Mouse (Mus musculus): ENCODE measurements around the gene Ush1g. TPM values are rescaled to one million over a fixed set of nuclear protein-coding genes. Genes with fewer than 3 reads are reported as not detected.

Ush1g gene
- polyA plus RNA-seq, 1 experiment, result not detected

- Histone ChIP-seq H3K4me1 (ENCODE audit: control insufficient read depth, insufficient read depth, insufficient read length, low read length) (no peaks in the 10 kb centered on the region; the same call in 1 of the 2 replicates), H3K4me3 (ENCODE audit: insufficient read depth, low read depth, low read length) (no peak overlapping the region), H3K27ac (replicated peaks; ENCODE audit: low read depth, low read length) (no peak overlapping the region)
These were observed 47.7 kb downstream of the Ush1g start for GRCm38 (mm10) chr11:115274178-115274577.

GRCm38 (mm10) chr11:115273735-115274134 lies 48.1 kb downstream of the Ush1g start:
- no peak overlapping the region for H3K27ac ChIP-seq (replicated peaks; ENCODE audit: low read depth, low read length)
- H3K4me3 ChIP-seq (ENCODE audit: insufficient read depth, low read depth, low read length), result no peak overlapping the region
- no peaks in the 10 kb centered on the region; the same call in 1 of the 2 replicates for H3K4me1 ChIP-seq (ENCODE audit: control insufficient read depth, insufficient read depth, insufficient read length, low read length)

- no peaks in the 10 kb centered on the region; the same call in 1 of the 2 replicates for H3K4me1 ChIP-seq (ENCODE audit: control insufficient read depth, insufficient read depth, insufficient read length, low read length)
- H3K4me3 ChIP-seq (ENCODE audit: insufficient read depth, low read depth, low read length), result no peak overlapping the region
- no peak overlapping the region for H3K27ac ChIP-seq (replicated peaks; ENCODE audit: low read depth, low read length)
These were observed 48.8 kb downstream of the Ush1g start for GRCm38 (mm10) chr11:115272894-115273498.

DNA sequence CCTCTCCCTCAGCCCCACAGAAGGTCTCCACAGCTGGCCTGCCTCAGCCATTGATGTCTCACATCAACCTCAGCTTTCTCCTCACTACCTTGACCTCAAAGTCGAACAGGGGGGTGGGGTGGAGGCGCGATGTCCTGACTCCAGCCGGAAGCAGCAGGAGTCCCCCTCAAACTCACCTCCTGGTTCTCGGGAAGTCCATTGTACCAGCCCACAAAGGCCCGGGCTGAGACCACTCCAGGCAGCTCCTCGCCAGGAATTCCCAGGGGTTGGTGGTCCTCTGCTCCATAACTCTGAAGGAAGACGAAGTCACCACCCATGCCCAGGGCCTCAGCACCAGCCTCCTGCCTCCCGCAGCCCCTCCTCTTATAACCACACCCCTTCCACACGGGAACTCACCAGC lies 50.4 kb downstream of the Ush1g start:
- Histone ChIP-seq H3K4me1 (ENCODE audit: control insufficient read depth, insufficient read depth, insufficient read length, low read length) (no peaks in the 10 kb centered on the region), H3K4me3 (ENCODE audit: insufficient read depth, low read depth, low read length) (no peak overlapping the region), H3K27ac (replicated peaks; ENCODE audit: low read depth, low read length) (no peak overlapping the region)

DNA sequence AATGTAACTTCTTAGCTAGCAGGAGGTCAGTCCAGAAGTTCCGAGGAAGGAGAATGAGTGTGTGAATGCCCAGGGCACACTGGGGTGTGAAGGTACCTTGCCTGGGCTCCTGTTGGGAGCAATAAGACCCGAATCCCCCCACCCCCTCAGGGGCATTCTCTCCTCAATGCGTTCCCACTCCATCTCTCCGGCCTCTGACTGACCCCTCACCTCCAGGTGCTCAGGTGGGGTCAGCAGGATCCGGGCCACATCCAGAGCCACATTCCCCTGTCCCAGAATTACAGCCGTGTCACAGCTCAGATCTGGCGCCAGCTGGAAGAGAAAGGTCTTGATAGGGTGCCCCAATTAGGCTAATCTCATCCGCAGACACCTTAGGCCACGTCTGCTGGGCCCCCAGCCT lies 50.8 kb downstream of the Ush1g start:
- Histone ChIP-seq H3K27ac (replicated peaks; ENCODE audit: low read depth, low read length) (no peak overlapping the region), H3K4me3 (ENCODE audit: insufficient read depth, low read depth, low read length) (no peak overlapping the region)

DNA sequence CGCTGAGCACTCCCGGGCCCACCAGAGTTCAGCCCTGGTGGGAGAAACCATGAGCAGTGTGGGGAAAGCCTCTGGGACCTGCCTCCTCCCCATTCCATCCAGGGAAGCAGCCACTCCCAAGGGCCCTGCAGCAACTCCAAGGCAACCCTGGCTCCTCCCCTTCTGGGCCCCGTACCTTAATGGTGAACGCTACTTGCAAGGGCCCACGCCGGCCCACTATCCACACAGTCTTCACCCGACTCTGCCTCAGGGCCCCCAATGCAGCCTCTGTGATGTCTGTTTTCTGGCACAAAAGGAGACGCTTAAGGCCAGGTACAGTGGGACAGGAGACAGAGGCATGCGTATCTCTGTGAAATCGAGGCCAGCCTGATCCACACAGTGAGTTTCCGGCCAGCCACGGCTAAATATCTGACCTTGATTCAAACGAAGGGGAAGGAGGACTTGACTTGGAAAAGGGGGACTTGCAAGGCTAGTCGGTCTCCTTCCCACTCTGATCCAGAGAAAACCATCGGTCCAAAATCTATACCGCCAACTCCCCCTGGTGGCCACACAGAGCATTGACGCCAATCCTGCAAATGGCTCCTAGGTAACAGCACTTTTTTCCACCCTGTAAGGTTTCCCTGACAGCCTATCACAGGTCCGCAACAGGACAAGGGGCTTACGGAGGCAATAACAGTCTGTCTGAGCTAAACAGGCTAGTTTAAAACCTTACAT lies 51.5 kb downstream of the Ush1g start:
- no peak overlapping the region for H3K27ac ChIP-seq (replicated peaks; ENCODE audit: low read depth, low read length)
- H3K4me1 ChIP-seq (ENCODE audit: control insufficient read depth, insufficient read depth, insufficient read length, low read length), result no peaks in the 10 kb centered on the region
- no peak overlapping the region for H3K4me3 ChIP-seq (ENCODE audit: insufficient read depth, low read depth, low read length)

More for the DNA sequence above, 50.8 kb downstream of the Ush1g start:
- H3K4me1 ChIP-seq (ENCODE audit: control insufficient read depth, insufficient read depth, insufficient read length, low read length), result no peaks in the 10 kb centered on the region

DNA sequence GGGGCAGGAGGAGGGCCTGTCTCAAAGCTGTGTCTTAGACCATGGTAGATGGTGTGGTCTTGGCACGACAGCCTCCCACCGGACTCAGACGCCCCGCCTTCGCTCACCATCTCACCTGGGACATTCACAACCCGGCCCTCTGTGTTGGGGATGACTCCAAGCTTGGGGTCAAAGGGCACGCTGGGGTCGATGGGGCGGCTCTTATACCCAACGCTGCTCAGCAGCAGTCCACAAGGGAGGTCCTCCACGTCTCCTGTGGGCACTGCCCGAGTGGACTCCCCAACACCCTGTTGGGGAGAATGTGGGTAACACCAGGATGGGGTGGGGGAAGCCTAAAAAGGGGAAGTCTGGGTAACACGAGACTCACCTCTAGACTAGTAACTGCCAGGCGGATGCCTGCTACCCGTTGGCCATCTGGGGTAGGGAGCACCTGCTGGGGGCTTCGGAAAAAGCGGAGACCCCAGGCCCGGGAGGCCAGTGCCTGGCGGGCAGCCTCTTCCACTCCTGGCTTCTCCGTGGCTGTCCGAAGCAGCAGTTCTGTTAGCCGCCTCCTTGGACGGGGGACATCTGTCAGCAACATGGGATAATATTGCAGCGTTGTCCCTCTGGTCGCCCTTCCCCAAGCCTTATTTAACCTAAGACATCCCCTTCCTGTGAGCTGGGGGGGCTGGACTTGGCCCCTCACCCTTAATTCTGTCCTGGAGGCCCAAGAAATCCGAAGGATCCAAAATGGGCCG lies 52.3 kb downstream of the Ush1g start:
- no peak overlapping the region for H3K27ac ChIP-seq (replicated peaks; ENCODE audit: low read depth, low read length)
- no peaks in the 10 kb centered on the region for H3K4me1 ChIP-seq (ENCODE audit: control insufficient read depth, insufficient read depth, insufficient read length, low read length)
- H3K4me3 ChIP-seq (ENCODE audit: insufficient read depth, low read depth, low read length), result no peak overlapping the region

DNA sequence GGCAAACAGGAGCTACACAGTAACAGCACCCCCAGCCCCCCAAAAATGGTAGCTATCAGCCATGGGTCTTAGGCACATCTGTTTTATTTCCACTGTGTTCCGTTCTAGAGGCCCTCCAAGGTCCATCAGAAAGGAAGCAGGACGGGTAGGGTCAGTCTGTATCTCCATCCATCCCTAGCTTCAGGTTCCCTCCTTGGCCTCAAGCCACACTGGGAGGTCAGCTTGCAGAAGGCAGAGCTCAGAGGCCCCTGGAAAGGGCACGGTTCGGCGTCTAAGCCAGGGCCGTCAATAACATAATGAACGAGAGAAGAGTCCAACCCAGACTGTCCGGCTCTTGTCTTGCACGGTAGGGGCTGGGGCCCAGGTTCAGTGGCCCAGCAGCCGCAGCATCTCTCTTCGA lies 53.9 kb downstream of the Ush1g start:
- H3K4me1 ChIP-seq (ENCODE audit: control insufficient read depth, insufficient read depth, insufficient read length, low read length), result no peaks in the 10 kb centered on the region
- no peak overlapping the region for H3K4me3 ChIP-seq (ENCODE audit: insufficient read depth, low read depth, low read length)
- no peak overlapping the region for H3K27ac ChIP-seq (replicated peaks; ENCODE audit: low read depth, low read length)

GRCm38 (mm10) chr11:115267061-115267883 lies 54.6 kb downstream of the Ush1g start, which contains the start of gene Grin2c:
Gene Grin2c, minus strand, starts transcription at chr11:115267243.
- H3K4me1 ChIP-seq (ENCODE audit: control insufficient read depth, insufficient read depth, insufficient read length, low read length), result no peaks in the 10 kb centered on the region
- no peak within 1 kb of the TSS for H3K4me3 ChIP-seq (ENCODE audit: insufficient read depth, low read depth, low read length)
- H3K27ac ChIP-seq (replicated peaks; ENCODE audit: low read depth, low read length), result no peak within 1 kb of the TSS

DNA sequence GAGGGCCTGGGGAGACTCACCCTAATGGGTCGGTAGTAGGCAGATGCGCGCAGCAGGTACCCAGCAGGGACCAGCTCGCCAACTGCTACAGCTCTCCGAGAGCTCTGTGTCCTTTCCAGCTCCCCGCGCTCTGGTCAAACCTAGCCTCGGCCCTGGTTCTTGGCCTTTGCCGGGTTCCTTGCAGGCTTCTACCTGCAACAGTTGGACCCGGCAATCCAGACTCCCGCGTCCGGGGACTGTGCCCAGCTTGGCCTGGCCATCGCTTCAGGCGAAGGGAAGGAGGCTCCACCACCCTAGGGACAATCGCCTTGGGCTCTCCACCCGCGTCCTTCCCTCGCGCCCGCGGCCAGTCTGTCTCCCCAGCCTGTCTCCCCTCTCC lies 55.5 kb downstream of the Ush1g start:
- Histone ChIP-seq H3K4me3 (ENCODE audit: insufficient read depth, low read depth, low read length) (no peak overlapping the region), H3K27ac (replicated peaks; ENCODE audit: low read depth, low read length) (no peak overlapping the region), H3K4me1 (ENCODE audit: control insufficient read depth, insufficient read depth, insufficient read length, low read length) (no peaks in the 10 kb centered on the region)

GRCm38 (mm10) chr11:115265771-115266399 lies 56.0 kb downstream of the Ush1g start:
- Histone ChIP-seq H3K27ac (replicated peaks; ENCODE audit: low read depth, low read length) (no peak overlapping the region), H3K4me3 (ENCODE audit: insufficient read depth, low read depth, low read length) (no peak overlapping the region), H3K4me1 (ENCODE audit: control insufficient read depth, insufficient read depth, insufficient read length, low read length) (no peaks in the 10 kb centered on the region)

Other genes starting within 250 kb of the Ush1g start
- gene Rab37, start 230.6 kb downstream of the Ush1g start, polyA plus RNA-seq (2012; ENCODE audit: insufficient read depth, insufficient read length, missing spikeins), result 0.79 and 1.2 TPM in 2 replicates
- gene Cd300lf, start 188.0 kb downstream of the Ush1g start, polyA plus RNA-seq (2012; ENCODE audit: insufficient read depth, insufficient read length, missing spikeins), result 0.28 TPM in 1 of 2 replicates, not detected in the other
- 5.3 and 5.9 TPM in 2 replicates for gene Slc9a3r1, start 158.7 kb downstream of the Ush1g start, polyA plus RNA-seq (2012; ENCODE audit: insufficient read depth, insufficient read length, missing spikeins)
- gene Tmem104, start 134.6 kb downstream of the Ush1g start, polyA plus RNA-seq (2012; ENCODE audit: insufficient read depth, insufficient read length, missing spikeins), result 8.5 and 8.8 TPM in 2 replicates
- gene Nat9, start 134.2 kb downstream of the Ush1g start, polyA plus RNA-seq (2012; ENCODE audit: insufficient read depth, insufficient read length, missing spikeins), result 20.9 and 29.3 TPM in 2 replicates
- not detected in 2 replicates for gene Grin2c, start 54.8 kb downstream of the Ush1g start, polyA plus RNA-seq (2012; ENCODE audit: insufficient read depth, insufficient read length, missing spikeins)
- gene Fdxr, start 45.0 kb downstream of the Ush1g start, polyA plus RNA-seq (2012; ENCODE audit: insufficient read depth, insufficient read length, missing spikeins), result 10.9 and 12.7 TPM in 2 replicates
- gene Fads6, start 24.4 kb downstream of the Ush1g start, polyA plus RNA-seq (2012; ENCODE audit: insufficient read depth, insufficient read length, missing spikeins), result 0.40 and 0.67 TPM in 2 replicates
- not detected in 2 replicates for gene Otop2, start 14.9 kb downstream of the Ush1g start, polyA plus RNA-seq (2012; ENCODE audit: insufficient read depth, insufficient read length, missing spikeins)
- gene Otop3, start 12.7 kb upstream of the Ush1g start, polyA plus RNA-seq (2012; ENCODE audit: insufficient read depth, insufficient read length, missing spikeins), result not detected in 2 replicates
- 0.83 and 2.7 TPM in 2 replicates for gene Hid1, start 45.7 kb upstream of the Ush1g start, polyA plus RNA-seq (2012; ENCODE audit: insufficient read depth, insufficient read length, missing spikeins)
- gene Cdr2l, start 59.9 kb upstream of the Ush1g start, polyA plus RNA-seq (2012; ENCODE audit: insufficient read depth, insufficient read length, missing spikeins), result 1.9 and 2.1 TPM in 2 replicates
- gene Mrpl58, start 81.7 kb upstream of the Ush1g start, polyA plus RNA-seq (2012; ENCODE audit: insufficient read depth, insufficient read length, missing spikeins), result 129 and 138 TPM in 2 replicates
- 2,910 and 3,016 TPM in 2 replicates for gene Atp5h, start 97.9 kb upstream of the Ush1g start, polyA plus RNA-seq (2012; ENCODE audit: insufficient read depth, insufficient read length, missing spikeins)
- 35.3 and 41.1 TPM in 2 replicates for gene Kctd2, start 98.1 kb upstream of the Ush1g start, polyA plus RNA-seq (2012; ENCODE audit: insufficient read depth, insufficient read length, missing spikeins)
- gene Trim80, start 118.5 kb upstream of the Ush1g start, polyA plus RNA-seq (2012; ENCODE audit: insufficient read depth, insufficient read length, missing spikeins), result 0.87 and 2.3 TPM in 2 replicates
- gene Slc16a5, start 140.4 kb upstream of the Ush1g start, polyA plus RNA-seq (2012; ENCODE audit: insufficient read depth, insufficient read length, missing spikeins), result not detected in 2 replicates
- gene Armc7, start 153.6 kb upstream of the Ush1g start, polyA plus RNA-seq (2012; ENCODE audit: insufficient read depth, insufficient read length, missing spikeins), result 4.1 TPM in 2 replicates
- 19.1 and 20.9 TPM in 2 replicates for gene Nt5c, start 169.8 kb upstream of the Ush1g start, polyA plus RNA-seq (2012; ENCODE audit: insufficient read depth, insufficient read length, missing spikeins)
- 21.2 and 21.5 TPM in 2 replicates for gene Jpt1, start 192.3 kb upstream of the Ush1g start, polyA plus RNA-seq (2012; ENCODE audit: insufficient read depth, insufficient read length, missing spikeins)
- gene Sumo2, start 214.2 kb upstream of the Ush1g start, polyA plus RNA-seq (2012; ENCODE audit: insufficient read depth, insufficient read length, missing spikeins), result 310 and 336 TPM in 2 replicates
- gene Nup85, start 242.4 kb upstream of the Ush1g start, polyA plus RNA-seq (2012; ENCODE audit: insufficient read depth, insufficient read length, missing spikeins), result 12.4 and 15.7 TPM in 2 replicates